Mouse (Mus musculus): ENCODE measurements around the gene Nlrp6. TPM values are rescaled to one million over a fixed set of nuclear protein-coding genes. Genes with fewer than 3 reads are reported as not detected.
"Not testable (repeated sequence)": the region's sequence is repeated elsewhere in the genome, so short reads cannot be mapped to it uniquely, and the experiment has no call there.

The Nlrp6 gene
- total and polyA plus RNA-seq, 2 experiments from 2014 or later = 0.08 TPM; not detected in 1

GRCm38 (mm10) chr7:140974940-140975339 is 54.2 kb downstream of the Nlrp6 start:
- Histone ChIP-seq H3K4me3 (ENCODE audit: low read depth, low read length) (no peak overlapping the region), H3K27ac (ENCODE audit: low read depth) (no peak overlapping the region), H3K4me2 (ENCODE audit: low read depth, low read length) (no peak overlapping the region), H3K4me1 (ENCODE audit: control insufficient read depth, insufficient read depth) (peaks cover 6% of the 10 kb centered on the region; the same call in 1 of the 2 replicates), H3K36me3 (replicated peaks; ENCODE audit: control insufficient read depth, insufficient read depth, low read length) (no peaks in the 10 kb centered on the region), H3K9me3 (replicated peaks; ENCODE audit: control insufficient read depth, low read length) (no peaks in the 10 kb centered on the region), H3K27me3 (ENCODE audit: control insufficient read depth, insufficient read depth, low read length) (0 out of 2 replicates have a peak, but pooled peaks cover 11% of the 10 kb centered on the region), H3K9ac (replicated peaks; ENCODE audit: low read depth, low read length) (no peak overlapping the region)
- TF ChIP-seq EP300 (IDR thresholded peaks at IDR 0.05; ENCODE audit: low read depth) (no peak), CTCF (IDR thresholded peaks at IDR 0.05; ENCODE audit: low read depth) (no peak)
- DNase-seq (ENCODE audit: low spot score) = no peak
- no peak for ATAC-seq (ENCODE audit: insufficient read depth, low read depth)
- WGBS = 8% methylated on average over 9 of the region's 9 CpGs

GRCm38 (mm10) chr7:140975465-140975864 is 54.8 kb downstream of the Nlrp6 start:
- 30% methylated on average over 3 of the region's 3 CpGs for WGBS
- H3K4me1 ChIP-seq (ENCODE audit: control insufficient read depth, insufficient read depth) = peaks cover 6% of the 10 kb centered on the region; the same call in 1 of the 2 replicates
- no peak overlapping the region for H3K9ac ChIP-seq (replicated peaks; ENCODE audit: low read depth, low read length)
- ATAC-seq (ENCODE audit: insufficient read depth, low read depth) (no peak), DNase-seq (ENCODE audit: low spot score) (no peak)
- H3K4me2 ChIP-seq (ENCODE audit: low read depth, low read length) = no peak overlapping the region
- TF ChIP-seq EP300 (IDR thresholded peaks at IDR 0.05; ENCODE audit: low read depth) = no peak
- H3K27me3 ChIP-seq (ENCODE audit: control insufficient read depth, insufficient read depth, low read length) = 0 out of 2 replicates have a peak, but pooled peaks cover 9% of the 10 kb centered on the region
- H3K36me3 ChIP-seq (replicated peaks; ENCODE audit: control insufficient read depth, insufficient read depth, low read length) = no peaks in the 10 kb centered on the region
- H3K4me3 ChIP-seq (ENCODE audit: low read depth, low read length) = no peak overlapping the region
- H3K9me3 ChIP-seq (replicated peaks; ENCODE audit: control insufficient read depth, low read length) = no peaks in the 10 kb centered on the region
- no peak overlapping the region for H3K27ac ChIP-seq (ENCODE audit: low read depth)

- H3K36me3 ChIP-seq (replicated peaks; ENCODE audit: control insufficient read depth, insufficient read depth, low read length); ATAC-seq (ENCODE audit: insufficient read depth, low read depth); H3K27ac ChIP-seq (ENCODE audit: low read depth); H3K4me2 ChIP-seq (ENCODE audit: low read depth, low read length); H3K27me3 ChIP-seq (ENCODE audit: control insufficient read depth, insufficient read depth, low read length); H3K4me3 ChIP-seq (ENCODE audit: low read depth, low read length); H3K4me1 ChIP-seq (ENCODE audit: control insufficient read depth, insufficient read depth); H3K9ac ChIP-seq (replicated peaks; ENCODE audit: low read depth, low read length); DNase-seq (ENCODE audit: low spot score); H3K9me3 ChIP-seq (replicated peaks; ENCODE audit: control insufficient read depth, low read length): not testable (repeated sequence)
- 78% methylated on average over 9 of the region's 9 CpGs for WGBS
These were observed 56.0 kb downstream of the Nlrp6 start for GRCm38 (mm10) chr7:140976720-140977119.

Other genes with a start within 250 kb of the Nlrp6 start
- gene Olfr45, start 239.0 kb upstream of the Nlrp6 start, total RNA-seq (2014; rRNA removed; ENCODE audit: low replicate concordance) = not detected in 2 replicates
- gene Olfr45, start 239.0 kb upstream of the Nlrp6 start, polyA plus RNA-seq (2015; fragmentation: Nextera tagmentation; extraction: Ambion mirVana) = not detected in 2 replicates
- gene Olfr541, start 223.6 kb upstream of the Nlrp6 start, total RNA-seq (2014; rRNA removed; ENCODE audit: low replicate concordance) = not detected in 2 replicates
- not detected in 2 replicates for gene Olfr541, start 223.6 kb upstream of the Nlrp6 start, polyA plus RNA-seq (2015; fragmentation: Nextera tagmentation; extraction: Ambion mirVana)
- 0.11 TPM in 1 of 2 replicates, not detected in the other for gene Cyp2e1, start 157.2 kb upstream of the Nlrp6 start, total RNA-seq (2014; rRNA removed; ENCODE audit: low replicate concordance)
- not detected in 2 replicates for gene Cyp2e1, start 157.2 kb upstream of the Nlrp6 start, polyA plus RNA-seq (2015; fragmentation: Nextera tagmentation; extraction: Ambion mirVana)
- gene Syce1, start 133.1 kb upstream of the Nlrp6 start, total RNA-seq (2014; rRNA removed; ENCODE audit: low replicate concordance) = not detected in 2 replicates
- gene Syce1, start 133.1 kb upstream of the Nlrp6 start, polyA plus RNA-seq (2015; fragmentation: Nextera tagmentation; extraction: Ambion mirVana) = 0.10 and 0.18 TPM in 2 replicates
- gene Zfp941, start 98.7 kb upstream of the Nlrp6 start, total RNA-seq (2014; rRNA removed; ENCODE audit: low replicate concordance) = 0.11 and 0.97 TPM in 2 replicates
- gene Zfp941, start 98.7 kb upstream of the Nlrp6 start, polyA plus RNA-seq (2015; fragmentation: Nextera tagmentation; extraction: Ambion mirVana) = 0.29 and 0.45 TPM in 2 replicates
- not detected in 2 replicates for gene Urah, start 85.9 kb upstream of the Nlrp6 start, total RNA-seq (2014; rRNA removed; ENCODE audit: low replicate concordance)
- 0.27 and 0.29 TPM in 2 replicates for gene Urah, start 85.9 kb upstream of the Nlrp6 start, polyA plus RNA-seq (2015; fragmentation: Nextera tagmentation; extraction: Ambion mirVana)
- 0.80 TPM in 1 of 2 replicates, not detected in the other for gene Scgb1c1, start 75.4 kb upstream of the Nlrp6 start, total RNA-seq (2014; rRNA removed; ENCODE audit: low replicate concordance)
- gene Scgb1c1, start 75.4 kb upstream of the Nlrp6 start, polyA plus RNA-seq (2015; fragmentation: Nextera tagmentation; extraction: Ambion mirVana) = 8.7 and 11.0 TPM in 2 replicates
- not detected in 2 replicates for gene Odf3, start 73.1 kb upstream of the Nlrp6 start, total RNA-seq (2014; rRNA removed; ENCODE audit: low replicate concordance)
- not detected in 2 replicates for gene Odf3, start 73.1 kb upstream of the Nlrp6 start, polyA plus RNA-seq (2015; fragmentation: Nextera tagmentation; extraction: Ambion mirVana)
- not detected in 2 replicates for gene Gm45785, start 64.6 kb upstream of the Nlrp6 start, total RNA-seq (2014; rRNA removed; ENCODE audit: low replicate concordance)
- gene Gm45785, start 64.6 kb upstream of the Nlrp6 start, polyA plus RNA-seq (2015; fragmentation: Nextera tagmentation; extraction: Ambion mirVana) = not detected in 2 replicates
- 37.2 and 73.8 TPM in 2 replicates for gene Ric8a, start 63.9 kb upstream of the Nlrp6 start, total RNA-seq (2014; rRNA removed; ENCODE audit: low replicate concordance)
- 27.5 and 27.8 TPM in 2 replicates for gene Ric8a, start 63.9 kb upstream of the Nlrp6 start, polyA plus RNA-seq (2015; fragmentation: Nextera tagmentation; extraction: Ambion mirVana)
- 13.9 and 14.8 TPM in 2 replicates for gene Bet1l, start 63.3 kb upstream of the Nlrp6 start, total RNA-seq (2014; rRNA removed; ENCODE audit: low replicate concordance)
- gene Bet1l, start 63.3 kb upstream of the Nlrp6 start, polyA plus RNA-seq (2015; fragmentation: Nextera tagmentation; extraction: Ambion mirVana) = 29.6 and 32.0 TPM in 2 replicates
- 72.6 and 84.3 TPM in 2 replicates for gene Psmd13, start 38.9 kb upstream of the Nlrp6 start, total RNA-seq (2014; rRNA removed; ENCODE audit: low replicate concordance)
- 172 and 185 TPM in 2 replicates for gene Psmd13, start 38.9 kb upstream of the Nlrp6 start, polyA plus RNA-seq (2015; fragmentation: Nextera tagmentation; extraction: Ambion mirVana)
- 89.4 and 105 TPM in 2 replicates for gene Sirt3, start 38.6 kb upstream of the Nlrp6 start, total RNA-seq (2014; rRNA removed; ENCODE audit: low replicate concordance)
- gene Sirt3, start 38.6 kb upstream of the Nlrp6 start, polyA plus RNA-seq (2015; fragmentation: Nextera tagmentation; extraction: Ambion mirVana) = 76.1 and 78.0 TPM in 2 replicates
- 425 and 483 TPM in 2 replicates for gene Cox8b, start 20.5 kb upstream of the Nlrp6 start, total RNA-seq (2014; rRNA removed; ENCODE audit: low replicate concordance)
- 1,841 and 1,871 TPM in 2 replicates for gene Cox8b, start 20.5 kb upstream of the Nlrp6 start, polyA plus RNA-seq (2015; fragmentation: Nextera tagmentation; extraction: Ambion mirVana)
- 13.8 and 16.3 TPM in 2 replicates for gene Pgghg, start 20.5 kb downstream of the Nlrp6 start, total RNA-seq (2014; rRNA removed; ENCODE audit: low replicate concordance)
- gene Pgghg, start 20.5 kb downstream of the Nlrp6 start, polyA plus RNA-seq (2015; fragmentation: Nextera tagmentation; extraction: Ambion mirVana) = 5.8 and 5.9 TPM in 2 replicates
- 3.4 TPM in 1 of 2 replicates, not detected in the other for gene Ifitm5, start 29.4 kb downstream of the Nlrp6 start, total RNA-seq (2014; rRNA removed; ENCODE audit: low replicate concordance)
- gene Ifitm5, start 29.4 kb downstream of the Nlrp6 start, polyA plus RNA-seq (2015; fragmentation: Nextera tagmentation; extraction: Ambion mirVana) = 0.56 and 0.87 TPM in 2 replicates
- gene Gm45717, start 35.0 kb downstream of the Nlrp6 start, total RNA-seq (2014; rRNA removed; ENCODE audit: low replicate concordance) = not detected in 2 replicates
- 0.36 TPM in 1 of 2 replicates, not detected in the other for gene Gm45717, start 35.0 kb downstream of the Nlrp6 start, polyA plus RNA-seq (2015; fragmentation: Nextera tagmentation; extraction: Ambion mirVana)
- gene Ifitm2, start 35.1 kb downstream of the Nlrp6 start, total RNA-seq (2014; rRNA removed; ENCODE audit: low replicate concordance) = 172 and 232 TPM in 2 replicates
- 516 and 534 TPM in 2 replicates for gene Ifitm2, start 35.1 kb downstream of the Nlrp6 start, polyA plus RNA-seq (2015; fragmentation: Nextera tagmentation; extraction: Ambion mirVana)
- gene Ifitm1, start 46.3 kb downstream of the Nlrp6 start, total RNA-seq (2014; rRNA removed; ENCODE audit: low replicate concordance) = 1.4 and 23.1 TPM in 2 replicates
- 4.1 and 6.6 TPM in 2 replicates for gene Ifitm1, start 46.3 kb downstream of the Nlrp6 start, polyA plus RNA-seq (2015; fragmentation: Nextera tagmentation; extraction: Ambion mirVana)
- gene Ifitm3, start 89.9 kb downstream of the Nlrp6 start, total RNA-seq (2014; rRNA removed; ENCODE audit: low replicate concordance) = 148 and 324 TPM in 2 replicates
- gene Ifitm3, start 89.9 kb downstream of the Nlrp6 start, polyA plus RNA-seq (2015; fragmentation: Nextera tagmentation; extraction: Ambion mirVana) = 202 and 230 TPM in 2 replicates
- not detected in 2 replicates for gene Ifitm6, start 97.0 kb downstream of the Nlrp6 start, total RNA-seq (2014; rRNA removed; ENCODE audit: low replicate concordance)
- 0.30 and 0.74 TPM in 2 replicates for gene Ifitm6, start 97.0 kb downstream of the Nlrp6 start, polyA plus RNA-seq (2015; fragmentation: Nextera tagmentation; extraction: Ambion mirVana)
- not detected in 2 replicates for gene Gm17387, start 108.2 kb downstream of the Nlrp6 start, total RNA-seq (2014; rRNA removed; ENCODE audit: low replicate concordance)
- gene Gm17387, start 108.2 kb downstream of the Nlrp6 start, polyA plus RNA-seq (2015; fragmentation: Nextera tagmentation; extraction: Ambion mirVana) = not detected in 2 replicates
- gene B4galnt4, start 140.2 kb downstream of the Nlrp6 start, total RNA-seq (2014; rRNA removed; ENCODE audit: low replicate concordance) = 0.43 TPM in 1 of 2 replicates, not detected in the other
- gene B4galnt4, start 140.2 kb downstream of the Nlrp6 start, polyA plus RNA-seq (2015; fragmentation: Nextera tagmentation; extraction: Ambion mirVana) = 0.10 TPM in 1 of 2 replicates, not detected in the other
- 3.8 TPM in 1 of 2 replicates, not detected in the other for gene Pkp3, start 157.3 kb downstream of the Nlrp6 start, total RNA-seq (2014; rRNA removed; ENCODE audit: low replicate concordance)
- gene Pkp3, start 157.3 kb downstream of the Nlrp6 start, polyA plus RNA-seq (2015; fragmentation: Nextera tagmentation; extraction: Ambion mirVana) = 0.19 and 0.20 TPM in 2 replicates
- gene Sigirr, start 179.7 kb downstream of the Nlrp6 start, total RNA-seq (2014; rRNA removed; ENCODE audit: low replicate concordance) = 10.3 and 16.8 TPM in 2 replicates
- 4.2 and 5.1 TPM in 2 replicates for gene Sigirr, start 179.7 kb downstream of the Nlrp6 start, polyA plus RNA-seq (2015; fragmentation: Nextera tagmentation; extraction: Ambion mirVana)
- gene Ano9, start 196.9 kb downstream of the Nlrp6 start, total RNA-seq (2014; rRNA removed; ENCODE audit: low replicate concordance) = not detected in 2 replicates
- gene Ano9, start 196.9 kb downstream of the Nlrp6 start, polyA plus RNA-seq (2015; fragmentation: Nextera tagmentation; extraction: Ambion mirVana) = 0.04 and 0.07 TPM in 2 replicates
- gene Ptdss2, start 201.5 kb downstream of the Nlrp6 start, total RNA-seq (2014; rRNA removed; ENCODE audit: low replicate concordance) = 22.3 and 35.5 TPM in 2 replicates
- gene Ptdss2, start 201.5 kb downstream of the Nlrp6 start, polyA plus RNA-seq (2015; fragmentation: Nextera tagmentation; extraction: Ambion mirVana) = 54.8 and 56.9 TPM in 2 replicates